Mouse (Mus musculus) liver, embryonic 16.5 days (tissue): ENCODE results near the gene Slain2. TPM values are rescaled to one million over a fixed set of nuclear protein-coding genes. Genes with fewer than 3 reads are reported as not detected.
A peak's percentile ranks its signal among the peaks of the same experiment; 100 is the strongest.

ENCODE experiments used
- ATAC-seq: fragments of 200-750 bp; cut with Nextera tagmentation; 2 replicates; pipeline ENCODE4 v1.8.0; 2017; ENCODE audit warnings: low read depth, mild to moderate bottlenecking, moderate number of reproducible peaks, moderate library complexity
- H3K27ac ChIP-seq: fragments of 300-500 bp; sonication (generic); 2 replicates; pipeline ENCODE4 v1.5.1; 2014; ENCODE audit warnings: mild to moderate bottlenecking, low read length
- H3K27me3 ChIP-seq: fragments of 300-500 bp; sonication (generic); 2 replicates; pipeline ENCODE4 v1.6.1; 2014; ENCODE audit warnings: low read depth, low read length, mixed read lengths; ENCODE audit not compliant: control insufficient read depth, insufficient read depth
- H3K36me3 ChIP-seq: fragments of 300-500 bp; sonication (generic); 2 replicates; pipeline ENCODE4 v1.6.1; 2014; ENCODE audit warnings: mild to moderate bottlenecking; ENCODE audit not compliant: control insufficient read depth, insufficient read depth
- H3K4me1 ChIP-seq: fragments of 300-500 bp; sonication (generic); 2 replicates; pipeline ENCODE4 v1.6.1; 2014; ENCODE audit warnings: low read depth, low read length, mixed read lengths; ENCODE audit not compliant: control insufficient read depth
- H3K4me2 ChIP-seq: fragments of 300-500 bp; sonication (generic); 2 replicates; pipeline ENCODE4 v1.6.1; 2014; ENCODE audit warnings: low read depth, low read length, mixed read lengths
- H3K4me3 ChIP-seq: fragments of 300-500 bp; sonication (generic); 2 replicates; pipeline ENCODE4 v1.5.1; 2014; ENCODE audit warnings: low read depth, mild to moderate bottlenecking, low read length
- H3K9ac ChIP-seq: fragments of 300-500 bp; sonication (generic); 2 replicates; pipeline ENCODE4 v1.6.1; 2014; ENCODE audit warnings: low read depth, low read length
- H3K9me3 ChIP-seq: fragments of 300-500 bp; sonication (generic); replicated peaks from 2 replicates; pipeline ENCODE4 v1.6.1; 2016; ENCODE audit warnings: low read length; ENCODE audit not compliant: control insufficient read depth
- WGBS: fragments of 180-500 bp; shearing (Covaris S2); extraction: QIAGEN DNeasy Blood & Tissue Kit; methylation state at CpG from one replicate; pipeline ENCODE4 v1.1.7; 2014; ENCODE audit not compliant: insufficient replicate concordance; 5-methylcytosine and 5-hydroxymethylcytosine counted together
- polyA plus RNA-seq: library from polyadenylated mRNA; unstranded; fragments of >200 nt; fragmentation: Nextera tagmentation; extraction: Ambion mirVana; gene quantifications from 2 replicates; pipeline ENCODE4 v1.2.1, GENCODE M21; 2015

Gene Slain2
- polyA plus RNA-seq: 3.2 TPM in 2 replicates

DNA sequence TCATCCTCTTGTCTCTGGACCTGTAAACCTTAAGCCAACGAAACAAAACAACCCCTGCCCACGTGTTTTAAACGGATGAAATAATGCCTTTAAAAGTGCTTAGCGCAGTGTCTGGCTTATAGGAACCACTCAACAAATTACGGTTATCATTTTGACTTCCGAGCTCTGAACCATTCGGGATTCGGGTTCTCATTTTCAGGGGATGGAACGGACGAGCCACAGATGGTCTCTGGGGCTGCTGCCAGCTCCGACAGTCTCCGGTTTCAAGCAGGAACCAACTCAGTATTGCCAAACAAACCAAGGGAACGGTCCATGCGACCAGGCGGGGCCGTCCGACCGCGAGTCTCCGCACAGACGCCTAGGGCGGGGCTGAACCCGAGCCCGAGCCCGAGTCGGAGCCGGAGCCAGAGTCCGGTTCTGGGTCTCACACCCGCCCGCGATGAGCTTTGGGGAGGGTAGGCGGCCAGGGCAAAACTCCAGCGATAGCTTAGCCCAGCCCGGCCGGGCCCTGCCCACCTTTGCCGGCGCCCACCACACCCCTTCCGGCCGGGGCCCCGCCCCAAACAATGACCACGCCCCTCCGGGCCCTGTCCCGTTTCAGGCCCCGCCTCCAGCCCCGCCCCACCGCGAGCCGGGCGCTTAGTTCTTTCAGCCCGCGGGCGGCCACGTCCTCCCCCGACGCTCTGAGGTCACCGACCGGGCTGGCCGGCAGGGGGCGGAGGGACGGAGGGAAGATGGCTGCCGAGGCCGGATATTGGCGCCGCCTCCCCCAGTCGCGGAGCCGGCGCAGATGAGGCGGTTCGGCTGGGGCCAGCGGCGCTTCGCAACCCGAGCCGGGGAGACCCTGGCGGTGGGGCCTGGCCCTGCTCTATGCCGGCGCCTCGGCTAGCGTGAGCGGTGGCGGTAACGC is at the start of gene Slain2:
Gene Slain2, plus strand, starts transcription at position 657 of the 910 bp plus-strand sequence.
- H3K36me3 ChIP-seq: no peaks in the 10 kb centered on the region
- peaks cover 27% of the 10 kb centered on the region for H3K4me1 ChIP-seq
- peak within 1 kb of the TSS; percentile 90 for H3K4me3 ChIP-seq

DNA sequence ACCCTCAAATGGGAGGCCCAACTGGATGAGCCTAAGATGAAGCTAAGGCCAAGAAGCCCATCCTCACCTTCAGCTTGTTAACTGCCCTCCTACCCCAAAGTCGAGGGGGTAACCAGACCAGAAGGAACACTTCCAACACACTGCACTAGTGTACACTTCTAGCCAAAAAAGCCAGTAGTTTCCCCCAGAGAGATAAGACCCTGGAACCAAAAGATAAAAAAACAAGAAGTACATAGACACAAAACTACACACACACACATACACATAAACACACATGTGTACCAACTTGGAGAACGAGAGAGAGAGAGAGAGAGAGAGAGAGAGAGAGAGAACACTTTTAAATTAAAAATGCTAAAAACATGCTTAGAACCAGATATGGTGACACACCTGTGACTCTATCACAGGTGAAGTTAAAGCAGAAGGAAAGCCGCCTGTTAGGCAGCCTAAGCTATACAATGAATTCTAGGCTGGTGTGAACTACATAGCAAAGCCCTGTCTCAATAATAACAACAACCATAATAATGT is 49.4 kb upstream of the Slain2 start:
- H3K4me3 ChIP-seq: no peak overlapping the region
- no peak overlapping the region for H3K27ac ChIP-seq
- H3K36me3 ChIP-seq: no peaks in the 10 kb centered on the region
- no peak for ATAC-seq
- peaks cover 8% of the 10 kb centered on the region for H3K4me1 ChIP-seq
- H3K4me2 ChIP-seq: no peak overlapping the region
- H3K9ac ChIP-seq: no peak overlapping the region
- no peaks in the 10 kb centered on the region for H3K9me3 ChIP-seq
- peaks cover 26% of the 10 kb centered on the region for H3K27me3 ChIP-seq
- WGBS: 35% methylated on average over 3 of the region's 3 CpGs

More for the DNA sequence above, at the start of gene Slain2:
- ATAC-seq: peak; percentile 91
- peak within 1 kb of the TSS; percentile 88 for H3K27ac ChIP-seq
- H3K27me3 ChIP-seq: peaks cover 5% of the 10 kb centered on the region; the same call in 1 of the 2 replicates
- peak within 1 kb of the TSS; percentile 89 for H3K9ac ChIP-seq
- under 1% methylated on average over 83 of the region's 83 CpGs for WGBS
- peak within 1 kb of the TSS; percentile 93 for H3K4me2 ChIP-seq
- H3K9me3 ChIP-seq: no peaks in the 10 kb centered on the region

DNA sequence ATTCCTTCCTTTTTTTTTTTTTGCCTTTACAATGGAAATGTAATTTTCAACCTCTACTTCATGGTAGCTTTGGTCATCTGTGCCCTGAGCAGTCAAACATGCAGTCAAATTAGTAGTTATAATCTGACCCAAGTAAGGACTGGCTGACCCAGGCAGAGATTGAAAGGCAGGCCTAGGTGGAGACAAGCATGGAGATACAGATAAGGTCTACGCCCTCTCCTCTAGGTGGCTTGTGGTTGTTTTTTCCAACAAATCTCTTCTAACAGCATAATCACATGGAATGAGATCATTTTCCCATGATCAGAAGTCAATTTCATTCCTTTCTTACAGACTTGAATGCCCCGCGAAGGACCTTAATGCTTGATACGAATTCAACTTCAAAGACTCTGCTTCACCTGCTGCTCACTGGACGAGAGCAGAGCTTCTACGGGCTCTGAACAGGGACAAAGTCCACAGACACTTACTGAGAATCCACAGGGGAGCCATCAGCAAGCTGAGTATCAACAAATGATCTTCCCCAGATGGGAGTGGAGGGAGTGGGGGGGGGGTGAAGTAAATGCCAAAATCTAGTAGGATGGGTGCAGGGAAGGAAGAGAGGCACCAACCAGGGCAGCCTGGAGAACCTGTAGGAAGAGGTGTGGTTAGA is 47.7 kb upstream of the Slain2 start:
- Histone ChIP-seq H3K9ac (no peak overlapping the region), H3K4me3 (no peak overlapping the region), H3K4me2 (no peak overlapping the region), H3K27ac (no peak overlapping the region), H3K27me3 (peaks cover 26% of the 10 kb centered on the region), H3K36me3 (no peaks in the 10 kb centered on the region), H3K9me3 (no peaks in the 10 kb centered on the region; the same call in 1 of the 2 replicates), H3K4me1 (peaks cover 8% of the 10 kb centered on the region)
- ATAC-seq: no peak
- WGBS: 47% methylated on average over 6 of the region's 6 CpGs

DNA sequence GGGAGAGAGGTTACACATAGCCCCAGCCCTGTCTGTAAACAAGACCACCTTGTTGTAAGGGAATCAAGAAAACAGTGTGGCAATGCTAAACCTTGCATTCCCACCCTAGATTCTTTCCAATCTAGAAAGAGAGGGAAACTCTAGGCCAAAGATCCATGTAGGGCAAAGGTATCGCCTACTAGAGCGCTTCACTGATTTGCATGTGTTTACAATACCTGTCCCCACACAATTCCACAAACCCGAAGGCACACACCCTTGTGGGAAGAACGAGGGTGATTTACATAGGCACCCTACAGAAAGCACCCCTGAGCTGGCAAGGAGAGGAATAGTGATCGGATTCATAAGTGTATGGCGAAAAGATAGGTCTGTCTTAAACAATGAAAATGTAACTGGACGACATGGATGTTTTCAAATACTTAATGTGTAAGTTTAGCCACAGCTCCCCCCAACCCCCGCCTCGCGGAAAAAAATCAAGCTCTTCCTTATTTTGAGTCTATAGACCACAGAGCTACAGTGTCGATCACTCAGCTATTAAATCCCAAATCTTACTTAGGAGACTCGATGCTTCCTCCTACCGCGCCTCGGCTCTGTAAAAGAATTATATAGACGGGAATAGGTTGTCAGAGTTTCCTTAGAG is 47.0 kb upstream of the Slain2 start:
- H3K27me3 ChIP-seq: peaks cover 26% of the 10 kb centered on the region
- WGBS: 16% methylated on average over 16 of the region's 16 CpGs
- H3K9me3 ChIP-seq: no peaks in the 10 kb centered on the region; the same call in 1 of the 2 replicates
- H3K4me1 ChIP-seq: peaks cover 8% of the 10 kb centered on the region
- H3K9ac ChIP-seq: no peak overlapping the region
- peak overlapping the region; percentile 74 for H3K4me2 ChIP-seq
- peak overlapping the region; percentile 67 for H3K4me3 ChIP-seq
- ATAC-seq: no peak
- no peak overlapping the region for H3K27ac ChIP-seq
- H3K36me3 ChIP-seq: no peaks in the 10 kb centered on the region

DNA sequence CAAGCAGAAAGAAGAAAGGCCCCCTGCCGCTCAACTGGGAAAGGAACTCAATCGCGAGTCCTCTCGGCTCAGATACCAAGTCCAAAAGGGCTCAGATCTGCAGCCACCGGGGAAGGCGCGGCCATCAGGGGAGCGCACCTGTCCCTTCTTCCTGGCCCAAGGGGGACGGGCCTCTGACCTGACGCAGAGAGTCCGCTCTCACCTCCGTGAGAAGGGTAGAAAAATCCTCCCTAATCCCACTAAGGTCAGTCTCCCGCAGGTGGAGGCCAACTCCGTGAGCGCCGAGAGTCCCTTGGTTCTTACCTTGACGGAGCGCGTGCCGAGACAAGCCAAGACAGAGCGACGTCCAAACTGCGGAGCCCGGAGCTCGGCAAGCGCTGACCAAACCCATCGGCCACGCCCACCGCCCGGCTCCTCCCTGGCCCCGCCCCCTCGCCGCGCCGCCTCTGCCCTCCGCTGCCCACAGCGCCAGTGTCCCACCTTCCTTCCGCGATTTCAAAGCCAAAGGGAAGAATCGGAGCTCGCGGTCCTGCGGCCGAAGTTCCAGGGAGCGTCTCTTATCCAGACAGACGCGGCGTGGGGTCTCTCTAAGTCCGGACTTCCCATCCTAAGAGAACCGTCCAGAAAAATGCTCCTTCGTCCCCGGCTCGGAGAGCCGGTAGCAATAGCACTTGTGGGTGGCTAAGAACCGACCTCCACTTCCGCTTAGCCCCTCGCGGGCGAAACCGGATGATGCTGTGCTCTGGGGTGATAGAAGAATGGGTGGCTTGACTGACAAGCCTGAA is 45.8 kb upstream of the Slain2 start, which contains the start of gene Tec:
Gene Tec, minus strand, starts transcription at position 393 of the 785 bp plus-strand sequence.
- peak within 1 kb of the TSS; percentile 67 for H3K4me3 ChIP-seq
- H3K36me3 ChIP-seq: no peaks in the 10 kb centered on the region
- peak within 1 kb of the TSS; percentile 74 for H3K4me2 ChIP-seq
- ATAC-seq: peak; percentile 89
- peaks cover 26% of the 10 kb centered on the region for H3K27me3 ChIP-seq
- peaks cover 8% of the 10 kb centered on the region for H3K4me1 ChIP-seq
- no peaks in the 10 kb centered on the region; the same call in 1 of the 2 replicates for H3K9me3 ChIP-seq
- peak within 1 kb of the TSS; percentile 57 for H3K9ac ChIP-seq
- no peak within 1 kb of the TSS for H3K27ac ChIP-seq
- WGBS: under 1% methylated on average over 60 of the region's 60 CpGs

DNA sequence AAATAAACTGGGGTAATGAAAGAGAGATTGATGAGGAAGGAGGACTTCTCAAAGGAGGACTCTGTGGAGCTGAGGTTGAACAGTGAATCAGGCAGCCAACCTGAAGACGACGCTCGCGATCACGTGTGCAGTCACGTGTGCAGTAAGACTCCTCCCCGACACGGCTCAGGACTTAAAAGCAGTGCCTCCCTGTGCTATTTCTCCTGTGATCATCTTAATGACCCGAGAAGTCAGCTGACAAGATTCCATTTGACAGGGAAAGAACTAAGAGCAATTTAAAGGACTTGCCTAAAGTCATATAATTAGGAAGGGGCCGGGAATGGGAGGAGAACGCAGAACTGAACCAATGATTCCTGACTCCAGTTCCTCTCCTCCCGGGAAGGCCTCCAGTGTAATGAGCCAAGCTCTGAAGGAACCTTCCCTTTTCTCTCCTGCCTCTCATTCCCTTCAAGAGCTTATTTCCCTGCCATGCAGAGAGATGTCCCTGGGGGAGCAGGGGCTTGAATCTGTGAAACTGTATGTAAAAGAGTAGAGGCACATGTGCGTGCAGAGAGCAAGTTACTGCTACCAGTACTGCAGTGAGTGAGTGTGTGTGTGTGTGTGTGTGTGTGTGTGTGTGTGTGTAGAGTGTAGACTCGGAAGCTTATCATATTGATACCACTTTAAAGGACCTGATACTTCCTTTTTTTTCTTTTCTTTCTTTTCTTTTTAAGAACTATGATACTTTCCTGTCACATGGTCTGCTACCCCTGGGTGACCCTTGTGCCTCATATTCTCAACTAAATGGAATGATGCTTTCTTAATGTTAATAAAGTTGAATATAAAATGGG is 44.1 kb upstream of the Slain2 start:
- Histone ChIP-seq H3K9ac (no peak overlapping the region), H3K4me2 (no peak overlapping the region), H3K27ac (no peak overlapping the region), H3K9me3 (no peaks in the 10 kb centered on the region; the same call in 1 of the 2 replicates), H3K4me1 (peaks cover 8% of the 10 kb centered on the region), H3K36me3 (no peaks in the 10 kb centered on the region), H3K4me3 (no peak overlapping the region), H3K27me3 (peaks cover 26% of the 10 kb centered on the region)
- WGBS: 66% methylated on average over 14 of the region's 14 CpGs
- no peak for ATAC-seq

DNA sequence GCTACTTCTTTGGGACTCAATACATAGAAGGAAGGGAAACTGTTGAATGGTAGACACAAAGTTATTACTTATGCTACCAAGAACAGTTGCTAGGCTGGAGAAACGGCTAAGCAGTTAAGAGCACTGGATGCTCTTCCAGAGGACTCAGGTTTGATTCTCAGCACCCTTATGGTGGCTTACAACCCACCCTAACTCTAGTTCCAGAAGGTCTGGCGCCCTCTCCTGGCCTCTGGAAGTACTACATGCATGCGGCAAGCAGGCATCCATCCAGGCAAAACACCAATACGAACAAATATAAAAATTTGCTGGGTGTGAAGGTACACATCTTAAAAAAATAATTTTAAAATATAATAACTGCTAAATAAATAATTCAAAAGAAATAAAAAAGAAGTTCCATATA is 43.0 kb upstream of the Slain2 start:
- no peaks in the 10 kb centered on the region; the same call in 1 of the 2 replicates for H3K9me3 ChIP-seq
- H3K27me3 ChIP-seq: peaks cover 24% of the 10 kb centered on the region
- H3K4me1 ChIP-seq: peaks cover 8% of the 10 kb centered on the region
- no peak overlapping the region for H3K4me3 ChIP-seq
- ATAC-seq: no peak
- no peak overlapping the region for H3K9ac ChIP-seq
- H3K36me3 ChIP-seq: no peaks in the 10 kb centered on the region
- no peak overlapping the region for H3K4me2 ChIP-seq
- WGBS: 60% methylated on average over 4 of the region's 4 CpGs
- no peak overlapping the region for H3K27ac ChIP-seq
